Comparison of ENCODE assay signal across 28 mouse cellular contexts in the genomic region with DNA sequence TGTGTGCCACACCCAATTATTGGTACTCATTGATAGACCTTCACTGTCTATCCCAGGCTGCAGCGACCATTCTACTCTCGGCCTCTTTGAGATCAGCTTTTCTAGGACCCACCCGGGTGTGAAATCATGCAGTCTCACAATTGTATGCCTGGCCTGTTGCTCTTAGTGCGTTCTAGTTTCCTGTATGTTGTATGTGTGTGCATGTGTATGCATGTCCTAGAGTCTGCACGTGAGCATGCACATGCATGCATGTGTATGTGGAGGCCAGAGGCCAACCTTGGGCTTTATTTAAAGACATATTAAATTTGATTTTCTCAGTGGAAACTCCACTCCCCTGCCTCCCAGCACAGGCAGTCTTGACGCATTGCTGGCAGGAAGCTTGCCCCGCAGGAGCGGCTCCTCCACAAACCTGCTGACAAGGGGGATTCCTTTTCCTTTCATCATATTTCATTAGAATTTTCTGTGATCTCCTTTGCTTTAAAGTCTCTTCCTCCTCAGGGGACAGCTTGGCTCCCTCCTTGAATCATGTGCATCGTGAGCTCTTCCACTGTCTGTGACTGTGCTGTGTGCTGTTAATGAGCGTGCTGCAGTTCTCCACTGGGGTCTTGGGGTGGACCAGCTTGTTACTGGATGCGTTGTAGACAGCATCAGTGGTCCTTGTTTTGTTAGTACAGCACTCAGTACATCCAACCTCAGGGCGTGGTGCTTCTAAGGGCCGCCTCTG. TPM values are rescaled to one million over a fixed set of nuclear protein-coding genes. Genes with fewer than 3 reads are reported as not detected.
DNase-seq lines count a peak whose midpoint lies in the region; ATAC-seq lines count a peak whose summit lies in the region.
"Had no signal": no experiment of that assay in that cellular context is flagged by ENCODE, and none has a peak within 500 bp of the region (broad histone marks: within the 10 kb centered on the region; RNA-seq: fewer than 3 reads in every experiment).

No protein-coding gene starts in this region.

- H3K4me3 ChIP-seq in forebrain, embryonic 13.5 days = no peak overlapping the region
- H3K4me3 ChIP-seq in forebrain, embryonic 11.5 days (ENCODE audit: low read depth, low read length) = no peak overlapping the region
- H3K4me3 ChIP-seq in embryonic facial prominence, embryonic 14.5 days (ENCODE audit: low read depth, low read length) = no peak overlapping the region
- no peak overlapping the region for H3K4me3 ChIP-seq in midbrain, embryonic 14.5 days (replicated peaks; ENCODE audit: low read depth, low read length)
- H3K4me3 ChIP-seq: hindbrain, embryonic 13.5 days; kidney, embryonic 15.5 days; left cerebral cortex, adult 2 months; limb, embryonic 12.5 days; neural tube, embryonic 13.5 days had no signal

- no peaks in the 10 kb centered on the region for H3K4me1 ChIP-seq in forebrain, embryonic 13.5 days
- no peaks in the 10 kb centered on the region for H3K4me1 ChIP-seq in forebrain, embryonic 11.5 days (replicated peaks; ENCODE audit: control insufficient read depth, insufficient read depth, low read length)
- no peaks in the 10 kb centered on the region for H3K4me1 ChIP-seq in embryonic facial prominence, embryonic 14.5 days (ENCODE audit: control insufficient read depth, insufficient read depth, low read length)
- H3K4me1 ChIP-seq in midbrain, embryonic 14.5 days (ENCODE audit: control insufficient read depth, insufficient read depth, low read length) = no peaks in the 10 kb centered on the region
- H3K4me1 ChIP-seq: neural tube, embryonic 13.5 days had no signal

- no peak overlapping the region for H3K4me2 ChIP-seq in forebrain, embryonic 13.5 days
- H3K4me2 ChIP-seq in forebrain, embryonic 11.5 days (ENCODE audit: low read depth, low read length, severe bottlenecking) = no peak overlapping the region
- no peak overlapping the region for H3K4me2 ChIP-seq in embryonic facial prominence, embryonic 14.5 days (ENCODE audit: low read depth, low read length)
- H3K4me2 ChIP-seq in midbrain, embryonic 14.5 days (ENCODE audit: low read length) = no peak overlapping the region
- H3K4me2 ChIP-seq: heart, embryonic 11.5 days; hindbrain, embryonic 13.5 days; kidney, embryonic 15.5 days; limb, embryonic 12.5 days; neural tube, embryonic 13.5 days had no signal

- no peaks in the 10 kb centered on the region for H3K27me3 ChIP-seq in forebrain, embryonic 13.5 days
- no peaks in the 10 kb centered on the region for H3K27me3 ChIP-seq in forebrain, embryonic 11.5 days (ENCODE audit: control insufficient read depth, insufficient read depth, low read length)
- H3K27me3 ChIP-seq in embryonic facial prominence, embryonic 14.5 days (replicated peaks; ENCODE audit: control insufficient read depth, insufficient read depth, low read length) = 0 out of 2 replicates have a peak, but pooled peaks cover 3% of the 10 kb centered on the region
- H3K27me3 ChIP-seq in midbrain, embryonic 14.5 days (ENCODE audit: control insufficient read depth, insufficient read depth, low read length) = no peaks in the 10 kb centered on the region
- H3K27me3 ChIP-seq: hindbrain, embryonic 13.5 days; kidney, embryonic 15.5 days; limb, embryonic 12.5 days; neural tube, embryonic 13.5 days; Patski had no signal

- DNase-seq in forebrain, embryonic 11.5 days (ENCODE audit: low spot score) = no peak
- peak; percentile 31 for DNase-seq in CD4-positive helper T cell, adult 2 months (ENCODE audit: low read depth, low spot score)
- peak; percentile 42 for DNase-seq in embryonic facial prominence, embryonic 14.5 days (ENCODE audit: low spot score)
- peak; percentile 72 for DNase-seq in midbrain, embryonic 14.5 days
- no peak for DNase-seq in urinary bladder, adult 2 months (ENCODE audit: low spot score)
- DNase-seq in cerebellum, adult 8-10 months = no peak
- DNase-seq in cerebellum, postnatal 10 days = no peak
- DNase-seq: adrenal gland, postnatal 10 days; cerebellum, adult 11 months; cerebellum, adult 9-11 months; gastrocnemius, postnatal 14 days; heart, adult 11 months; heart, postnatal 36 days; kidney, adult 18-20 months; kidney, postnatal 25 days; liver, postnatal 0 days; lung, postnatal 10 days; right cerebral cortex, postnatal 4 days; thymus, adult 2 months had no signal

- no peaks in the 10 kb centered on the region for H3K9me3 ChIP-seq in forebrain, embryonic 13.5 days (replicated peaks)
- H3K9me3 ChIP-seq in forebrain, embryonic 11.5 days (ENCODE audit: control insufficient read depth, low read length) = no peaks in the 10 kb centered on the region
- no peaks in the 10 kb centered on the region for H3K9me3 ChIP-seq in embryonic facial prominence, embryonic 14.5 days (ENCODE audit: control insufficient read depth, low read length)
- no peaks in the 10 kb centered on the region for H3K9me3 ChIP-seq in midbrain, embryonic 14.5 days (ENCODE audit: control insufficient read depth, low read length)
- H3K9me3 ChIP-seq: hindbrain, embryonic 13.5 days; kidney, embryonic 15.5 days; limb, embryonic 12.5 days; neural tube, embryonic 13.5 days had no signal

- 67% methylated on average over 13 of the region's 13 CpGs for WGBS in forebrain, embryonic 13.5 days
- WGBS in forebrain, embryonic 11.5 days = 65% methylated on average over 13 of the region's 13 CpGs
- 42% methylated on average over 13 of the region's 13 CpGs for WGBS in embryonic facial prominence, embryonic 14.5 days
- 49% methylated on average over 13 of the region's 13 CpGs for WGBS in midbrain, embryonic 14.5 days

- ATAC-seq in forebrain, embryonic 13.5 days = peak; percentile 43; the same call in 1 of the 2 replicates
- no peak for ATAC-seq in forebrain, embryonic 11.5 days (replicated peaks; ENCODE audit: low FRiP score)
- peak; percentile 30; the same call in 1 of the 2 replicates for ATAC-seq in embryonic facial prominence, embryonic 14.5 days (ENCODE audit: low read depth)
- ATAC-seq in midbrain, embryonic 14.5 days (ENCODE audit: low FRiP score, low TSS enrichment) = peak; percentile 74; the same call in 1 of the 2 replicates
- ATAC-seq: liver, postnatal 0 days; Patski had no signal

- H3K27ac ChIP-seq in forebrain, embryonic 13.5 days = no peak overlapping the region
- H3K27ac ChIP-seq in forebrain, embryonic 11.5 days (ENCODE audit: low read depth, low read length) = no peak overlapping the region
- H3K27ac ChIP-seq in embryonic facial prominence, embryonic 14.5 days (replicated peaks; ENCODE audit: low read depth, low read length) = no peak overlapping the region
- H3K27ac ChIP-seq in midbrain, embryonic 14.5 days (replicated peaks; ENCODE audit: low read depth, low read length) = peak overlapping the region; percentile 74
- H3K27ac ChIP-seq: hindbrain, embryonic 13.5 days; kidney, embryonic 15.5 days; left cerebral cortex, adult 2 months; limb, embryonic 12.5 days; macrophage; neural tube, embryonic 13.5 days had no signal

- no peaks in the 10 kb centered on the region for H3K36me3 ChIP-seq in forebrain, embryonic 13.5 days (ENCODE audit: poor library complexity, severe bottlenecking)
- H3K36me3 ChIP-seq in forebrain, embryonic 11.5 days (ENCODE audit: control insufficient read depth, insufficient read depth, low read length) = no peaks in the 10 kb centered on the region
- H3K36me3 ChIP-seq in embryonic facial prominence, embryonic 14.5 days (ENCODE audit: control insufficient read depth, insufficient read depth, low read length) = no peaks in the 10 kb centered on the region
- H3K36me3 ChIP-seq in midbrain, embryonic 14.5 days (ENCODE audit: control insufficient read depth, insufficient read depth, low read length) = no peaks in the 10 kb centered on the region
- H3K36me3 ChIP-seq: hindbrain, embryonic 13.5 days; kidney, embryonic 15.5 days; limb, embryonic 12.5 days; neural tube, embryonic 13.5 days had no signal

- H3K9ac ChIP-seq in forebrain, embryonic 13.5 days = no peak overlapping the region
- no peak overlapping the region for H3K9ac ChIP-seq in forebrain, embryonic 11.5 days (ENCODE audit: low read length)
- H3K9ac ChIP-seq in embryonic facial prominence, embryonic 14.5 days (ENCODE audit: low read depth, low read length) = no peak overlapping the region
- H3K9ac ChIP-seq in midbrain, embryonic 14.5 days (replicated peaks; ENCODE audit: low read length) = no peak overlapping the region
- H3K9ac ChIP-seq: hindbrain, embryonic 13.5 days; kidney, embryonic 15.5 days; limb, embryonic 12.5 days; liver, postnatal 0 days; neural tube, embryonic 13.5 days had no signal

RNA-seq across cellular contexts. Expression of a gene that starts 10.7 kb away (rescaled TPM):
- 72.7 and 73.6 TPM in 2 replicates for polyA plus RNA-seq in forebrain, embryonic 13.5 days (2015; fragmentation: Nextera tagmentation; extraction: Ambion mirVana)
- polyA plus RNA-seq in forebrain, embryonic 11.5 days (2014; fragmentation: Nextera tagmentation; extraction: Ambion mirVana) = 125 and 140 TPM in 2 replicates
- 54.8 and 56.2 TPM in 2 replicates for polyA plus RNA-seq in embryonic facial prominence, embryonic 14.5 days (2014; fragmentation: Nextera tagmentation; extraction: Ambion mirVana)
- polyA plus RNA-seq in midbrain, embryonic 14.5 days (2014; fragmentation: Nextera tagmentation; extraction: Ambion mirVana) = 51.1 and 54.1 TPM in 2 replicates
- 12.0 and 19.0 TPM in 2 replicates for polyA plus RNA-seq in urinary bladder, adult 2 months (2012; rRNA removed)

RNA-seq across cellular contexts. Expression of a gene that starts 12.3 kb away (rescaled TPM):
- 73.7 and 74.1 TPM in 2 replicates for polyA plus RNA-seq in forebrain, embryonic 13.5 days (2015; fragmentation: Nextera tagmentation; extraction: Ambion mirVana)
- polyA plus RNA-seq in forebrain, embryonic 11.5 days (2014; fragmentation: Nextera tagmentation; extraction: Ambion mirVana) = 75.2 and 78.5 TPM in 2 replicates
- polyA plus RNA-seq in embryonic facial prominence, embryonic 14.5 days (2014; fragmentation: Nextera tagmentation; extraction: Ambion mirVana) = 80.6 and 90.0 TPM in 2 replicates
- polyA plus RNA-seq in midbrain, embryonic 14.5 days (2014; fragmentation: Nextera tagmentation; extraction: Ambion mirVana) = 65.4 and 69.0 TPM in 2 replicates
- polyA plus RNA-seq in urinary bladder, adult 2 months (2012; rRNA removed) = 120 and 134 TPM in 2 replicates

RNA-seq across cellular contexts. Expression of a gene that starts 54.0 kb away (rescaled TPM):
- 23.2 and 24.8 TPM in 2 replicates for polyA plus RNA-seq in forebrain, embryonic 13.5 days (2015; fragmentation: Nextera tagmentation; extraction: Ambion mirVana)
- 38.3 and 41.4 TPM in 2 replicates for polyA plus RNA-seq in forebrain, embryonic 11.5 days (2014; fragmentation: Nextera tagmentation; extraction: Ambion mirVana)
- polyA plus RNA-seq in embryonic facial prominence, embryonic 14.5 days (2014; fragmentation: Nextera tagmentation; extraction: Ambion mirVana) = 40.7 and 48.6 TPM in 2 replicates
- 23.2 and 28.6 TPM in 2 replicates for polyA plus RNA-seq in midbrain, embryonic 14.5 days (2014; fragmentation: Nextera tagmentation; extraction: Ambion mirVana)
- 35.7 and 38.3 TPM in 2 replicates for polyA plus RNA-seq in urinary bladder, adult 2 months (2012; rRNA removed)

Comparison
In these comparisons a context has a peak if more than half of its experiments do, and no peak if none do; other contexts are left out.
1. DNase-seq: peak in CD4-positive helper T cell, adult 2 months (single experiment), embryonic facial prominence, embryonic 14.5 days (single experiment) and midbrain, embryonic 14.5 days (single experiment); none in forebrain, embryonic 11.5 days (single experiment), urinary bladder, adult 2 months (single experiment), cerebellum, adult 8-10 months (single experiment) and cerebellum, postnatal 10 days (0 of 2).